Mouse (Mus musculus) stomach, postnatal 0 days (tissue): ENCODE results near the gene Rnf181.

Experiments used
- CTCF ChIP-seq: IDR thresholded peaks from 2 replicates; pipeline ENCODE4 v1.5.1; 2016; ENCODE audit warnings: antibody characterized with exemption, low read depth, mild to moderate bottlenecking, moderate library complexity
- EP300 ChIP-seq: optimal IDR thresholded peaks from 2 replicates; pipeline ENCODE3; 2016; ENCODE audit warnings: antibody characterized with exemption

DNA sequence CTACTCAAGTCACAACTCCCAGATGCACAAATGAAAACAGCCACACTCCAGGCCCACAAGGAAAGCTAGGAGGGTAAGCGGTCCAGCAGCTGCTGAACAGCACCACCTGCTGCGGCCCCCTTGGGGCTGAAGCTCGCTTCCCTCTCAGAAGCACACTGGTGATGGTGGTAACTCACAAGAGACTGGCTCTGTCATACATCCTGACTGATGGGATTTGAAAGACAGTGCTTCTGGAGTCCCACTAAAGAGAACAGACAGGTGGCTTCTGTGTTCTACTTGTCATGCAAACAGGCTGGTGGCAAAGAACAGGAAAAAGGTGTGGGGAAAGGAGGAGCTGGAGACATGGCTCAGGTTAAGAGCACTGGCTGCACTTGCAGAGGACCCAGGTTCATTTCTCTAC lies 43.8 kb downstream of the Rnf181 start:
- TF ChIP-seq CTCF = no peak
- no peak for TF ChIP-seq EP300
